Mouse (Mus musculus): ENCODE data around the gene Gm6370. TPM values are rescaled to one million over a fixed set of nuclear protein-coding genes. Genes with fewer than 3 reads are reported as not detected.

Gene Gm6370
- polyA plus RNA-seq (2021; fragmentation: Nextera tagmentation) = not detected in 2 replicates
- long read RNA-seq, experiment 1 = 0 reads
- long read RNA-seq, experiment 2 = 0 reads

DNA sequence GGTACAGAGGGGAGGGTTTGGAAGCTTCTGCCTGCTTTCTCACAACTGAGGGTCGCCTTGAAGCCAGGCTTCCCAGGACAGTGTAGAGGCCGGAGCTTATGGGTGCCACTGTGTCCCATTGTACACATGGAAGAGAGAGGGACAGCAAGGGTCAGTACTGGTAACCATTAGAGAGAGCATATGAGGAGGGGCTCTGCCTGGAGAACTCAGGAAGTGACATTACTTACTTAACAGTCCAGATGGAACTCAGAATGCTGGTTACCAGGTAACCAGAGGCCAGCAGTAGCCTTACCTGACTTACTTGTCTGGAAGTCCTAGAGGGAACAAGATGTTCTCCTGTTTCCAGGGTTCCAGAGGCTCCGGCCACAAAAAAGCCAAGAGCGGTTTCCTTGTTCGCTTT, at the start of gene Gm6370:
TSS of gene Gm6370 (plus strand) at position 301 of the 400 bp plus-strand sequence.

GRCm38 (mm10) chr5:146481665-146482064, 9.5 kb upstream of the Gm6370 start, which contains the start of gene Gm6408:
Gene Gm6408, plus strand, starts transcription at chr5:146481965.

DNA sequence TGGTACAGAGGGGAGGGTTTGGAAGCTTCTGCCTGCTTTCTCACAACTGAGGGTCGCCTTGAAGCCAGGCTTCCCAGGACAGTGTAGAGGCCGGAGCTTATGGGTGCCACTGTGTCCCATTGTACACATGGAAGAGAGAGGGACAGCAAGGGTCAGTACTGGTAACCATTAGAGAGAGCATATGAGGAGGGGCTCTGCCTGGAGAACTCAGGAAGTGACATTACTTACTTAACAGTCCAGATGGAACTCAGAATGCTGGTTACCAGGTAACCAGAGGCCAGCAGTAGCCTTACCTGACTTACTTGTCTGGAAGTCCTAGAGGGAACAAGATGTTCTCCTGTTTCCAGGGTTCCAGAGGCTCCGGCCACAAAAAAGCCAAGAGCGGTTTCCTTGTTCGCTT, 10.9 kb downstream of the Gm6370 start, which contains the start of gene 4930449I24Rik:
TSS of gene 4930449I24Rik (plus strand) at position 301 of the 400 bp plus-strand sequence.

GRCm38 (mm10) chr5:146513823-146514222, 22.7 kb downstream of the Gm6370 start, which contains the start of gene Gm3402:
Gene Gm3402, plus strand, starts transcription at chr5:146514123.

DNA sequence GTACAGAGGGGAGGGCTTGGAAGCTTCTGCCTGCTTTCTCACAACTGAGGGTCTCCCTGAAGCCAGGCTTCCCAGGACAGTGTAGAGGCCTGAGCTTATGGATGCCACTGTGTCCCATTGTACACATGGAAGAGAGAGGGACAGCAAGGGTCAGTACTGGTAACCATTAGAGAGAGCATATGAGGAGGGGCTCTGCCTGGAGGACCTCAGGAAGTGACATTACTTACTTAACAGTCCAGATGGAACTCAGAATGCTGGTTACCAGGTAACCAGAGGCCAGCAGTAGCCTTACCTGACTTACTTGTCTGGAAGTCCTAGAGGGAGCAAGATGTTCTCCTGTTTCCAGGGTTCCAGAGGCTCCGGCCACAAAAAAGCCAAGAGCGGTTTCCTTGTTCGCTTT, 34.3 kb downstream of the Gm6370 start, which contains the start of gene Gm3404:
TSS of gene Gm3404 (plus strand) at position 301 of the 400 bp plus-strand sequence.

DNA sequence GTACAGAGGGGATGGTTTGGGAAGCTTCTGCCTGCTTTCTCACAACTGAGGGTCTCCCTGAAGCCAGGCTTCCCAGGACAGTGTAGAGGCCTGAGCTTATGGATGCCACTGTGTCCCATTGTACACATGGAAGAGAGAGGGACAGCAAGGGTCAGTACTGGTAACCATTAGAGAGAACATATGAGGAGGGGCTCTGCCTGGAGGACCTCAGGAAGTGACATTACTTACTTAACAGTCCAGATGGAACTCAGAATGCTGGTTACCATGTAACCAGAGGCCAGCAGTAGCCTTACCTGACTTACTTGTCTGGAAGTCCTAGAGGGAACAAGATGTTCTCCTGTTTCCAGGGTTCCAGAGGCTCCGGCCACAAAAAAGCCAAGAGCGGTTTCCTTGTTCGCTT, 46.2 kb downstream of the Gm6370 start, which contains the start of gene Gm3409:
TSS of gene Gm3409 (plus strand) at position 301 of the 400 bp plus-strand sequence.

Other genes with a start within 250 kb of the Gm6370 start
- gene Wasf3, start 106.4 kb upstream of the Gm6370 start, polyA plus RNA-seq (2021; fragmentation: Nextera tagmentation) = 27.9 and 30.4 TPM in 2 replicates
- gene Gm6408, start 9.4 kb upstream of the Gm6370 start, polyA plus RNA-seq (2021; fragmentation: Nextera tagmentation) = not detected in 2 replicates
- not detected in 2 replicates for gene 4930449I24Rik, start 11.0 kb downstream of the Gm6370 start, polyA plus RNA-seq (2021; fragmentation: Nextera tagmentation)
- gene Gm3402, start 22.8 kb downstream of the Gm6370 start, polyA plus RNA-seq (2021; fragmentation: Nextera tagmentation) = not detected in 2 replicates
- gene Gm3404, start 34.4 kb downstream of the Gm6370 start, polyA plus RNA-seq (2021; fragmentation: Nextera tagmentation) = not detected in 2 replicates
- gene Gm3409, start 46.3 kb downstream of the Gm6370 start, polyA plus RNA-seq (2021; fragmentation: Nextera tagmentation) = not detected in 2 replicates
- gene Gm3415, start 64.8 kb downstream of the Gm6370 start, polyA plus RNA-seq (2021; fragmentation: Nextera tagmentation) = not detected in 2 replicates
- gene Gpr12, start 93.9 kb downstream of the Gm6370 start, polyA plus RNA-seq (2021; fragmentation: Nextera tagmentation) = 35.2 and 51.7 TPM in 2 replicates

Data from layer of hippocampus, adult 6 months (tissue).